Mouse (Mus musculus) layer of hippocampus, adult 9-11 months (tissue): ENCODE results near the gene Cnot4.
"Not testable (repeated sequence)": the region's sequence is repeated elsewhere in the genome, so short reads cannot be mapped to it uniquely, and the experiment has no call there.

ENCODE experiments used
- DNase-seq: peaks from one replicate; pipeline ENCODE4 v3.0.0; 2022

Cnot4 gene

GRCm38 (mm10) chr6:35133579-35134488 is at the start of gene Cnot4:
Cnot4 (minus strand) TSS chr6:35133724.
- DNase-seq, result peak; percentile 99

GRCm38 (mm10) chr6:35179299-35179698 is 45.8 kb upstream of the Cnot4 start:
- DNase-seq, result not testable (repeated sequence)

DNA sequence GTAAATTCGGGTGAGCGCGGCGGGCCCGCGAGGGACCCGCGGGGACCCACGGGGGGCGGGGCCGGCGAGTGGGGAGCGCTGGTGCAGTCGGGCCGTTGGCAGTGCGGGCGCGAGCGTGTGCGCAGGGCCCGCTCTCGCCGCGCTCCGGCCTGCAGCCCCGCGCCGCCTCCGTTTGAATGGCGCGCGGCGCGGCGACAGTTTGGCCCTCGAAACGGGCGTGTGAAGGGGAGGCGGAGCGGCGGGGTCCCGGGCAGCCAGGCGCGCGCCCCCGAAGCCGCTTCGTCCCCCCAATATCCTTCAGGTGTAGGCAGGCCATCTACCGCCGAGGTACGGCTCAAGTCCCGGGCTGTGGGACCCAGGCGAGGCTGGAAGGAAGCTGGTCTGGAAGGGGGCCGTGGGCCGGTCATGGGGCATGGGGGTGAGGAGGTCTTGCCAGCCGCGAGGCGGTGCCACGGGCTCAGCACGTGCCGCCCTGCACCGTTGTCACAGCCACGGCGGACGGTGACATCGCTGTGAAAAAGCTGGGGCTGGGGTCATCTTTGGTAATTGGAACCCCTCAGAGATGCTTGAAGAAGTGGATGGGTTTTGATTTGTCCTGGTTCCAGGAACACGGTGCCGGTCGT is 44.2 kb upstream of the Cnot4 start:
- no peak for DNase-seq

- DNase-seq, result peak; percentile 83
Measured at GRCm38 (mm10) chr6:35176979-35177649, 43.6 kb upstream of the Cnot4 start, which contains the start of gene Nup205. Nup205 (plus strand) TSS chr6:35177421.

DNA sequence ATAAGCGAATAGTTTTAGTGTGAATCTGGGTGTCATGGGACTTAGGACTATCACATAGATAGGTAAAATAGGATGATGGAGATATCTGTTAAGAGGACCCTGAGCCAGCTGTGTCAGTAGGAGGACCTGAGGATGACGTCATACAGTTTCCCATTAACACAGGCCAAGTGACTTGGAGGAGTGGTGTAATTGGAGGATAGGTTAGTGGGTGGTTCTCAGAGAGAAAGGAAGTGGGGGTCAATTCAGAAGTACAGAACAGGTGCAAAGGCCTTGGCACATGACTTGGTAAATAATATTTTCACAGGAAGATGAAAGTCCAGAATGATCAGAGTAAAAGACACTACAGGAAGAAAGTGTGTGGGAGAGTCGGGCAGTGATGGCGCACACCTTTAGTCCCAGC is 39.7 kb upstream of the Cnot4 start:
- DNase-seq, result no peak

DNA sequence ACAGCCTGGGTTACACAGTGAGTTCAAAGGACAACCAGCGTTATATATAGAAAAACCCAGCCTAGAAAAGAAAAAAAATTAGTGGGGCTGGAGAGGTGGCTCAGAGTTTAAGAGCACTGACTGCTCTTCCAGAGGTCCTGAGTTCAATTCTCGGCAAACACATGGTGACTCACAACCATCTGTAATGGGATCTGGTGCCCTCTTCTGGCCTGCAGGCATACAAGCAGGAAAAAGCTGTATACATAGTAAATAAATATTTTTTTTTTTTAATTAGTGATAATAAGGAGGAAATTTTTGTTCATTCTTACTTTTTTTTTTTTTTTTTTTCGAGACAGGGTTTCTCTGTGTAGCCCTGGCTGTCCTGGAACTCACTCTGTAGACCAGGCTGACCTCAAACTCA is 38.5 kb upstream of the Cnot4 start:
- not testable (repeated sequence) for DNase-seq

- DNase-seq, result no peak
Measured at GRCm38 (mm10) chr6:35169250-35169649, 35.7 kb upstream of the Cnot4 start.

GRCm38 (mm10) chr6:35154540-35154939 is 21.0 kb upstream of the Cnot4 start:
- no peak for DNase-seq

DNA sequence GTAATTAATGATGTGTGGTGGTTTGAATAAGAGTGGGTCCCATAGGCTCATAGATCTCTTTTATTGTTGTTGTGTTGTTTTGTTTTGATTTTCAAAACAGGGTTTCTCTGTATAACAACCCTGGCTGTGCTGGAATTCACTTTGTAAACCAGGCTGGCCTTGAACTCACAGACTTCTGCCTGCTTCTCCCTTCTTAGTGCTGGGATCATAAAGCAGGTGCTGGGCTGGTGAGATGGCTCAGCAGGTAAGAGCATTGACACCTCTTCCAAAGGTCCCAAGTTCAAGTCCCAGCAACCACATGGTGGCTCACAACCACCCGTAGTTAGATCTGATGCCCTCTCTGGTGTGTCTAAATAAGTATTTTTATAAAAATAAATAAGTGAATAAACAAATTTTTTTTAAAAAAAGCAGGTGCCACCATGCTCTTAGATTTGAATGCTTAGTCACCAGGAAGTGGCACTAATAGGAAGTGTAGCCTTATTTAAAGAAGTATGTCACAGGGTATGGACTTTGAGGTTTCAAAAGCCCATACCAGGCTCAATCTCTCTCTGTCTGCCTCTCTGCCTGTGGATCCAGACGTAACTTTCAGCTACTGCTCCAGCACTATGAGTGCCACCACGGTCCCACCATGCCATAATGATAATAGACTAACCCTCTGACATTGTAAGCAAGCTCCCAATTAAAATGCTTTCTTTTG is 14.3 kb upstream of the Cnot4 start:
- DNase-seq, result no peak

DNA sequence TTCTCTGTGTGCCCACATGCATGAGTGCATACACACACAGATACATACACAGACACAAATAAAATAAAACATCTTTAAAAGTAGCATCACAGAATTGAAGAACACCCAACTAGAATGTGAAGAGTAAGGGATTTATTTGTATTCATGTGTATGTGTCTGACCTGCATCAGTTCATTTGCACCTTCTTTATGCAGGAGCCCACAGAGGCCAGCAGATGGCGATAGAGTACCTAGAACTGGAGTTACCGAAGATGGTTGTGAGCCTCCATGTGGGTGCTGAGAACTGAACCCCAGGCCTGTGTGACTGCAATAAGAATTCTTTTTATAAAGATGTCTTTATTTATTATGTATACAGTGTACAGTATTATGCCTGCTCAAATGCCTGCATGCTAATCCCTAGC is 12.0 kb upstream of the Cnot4 start:
- no peak for DNase-seq

DNA sequence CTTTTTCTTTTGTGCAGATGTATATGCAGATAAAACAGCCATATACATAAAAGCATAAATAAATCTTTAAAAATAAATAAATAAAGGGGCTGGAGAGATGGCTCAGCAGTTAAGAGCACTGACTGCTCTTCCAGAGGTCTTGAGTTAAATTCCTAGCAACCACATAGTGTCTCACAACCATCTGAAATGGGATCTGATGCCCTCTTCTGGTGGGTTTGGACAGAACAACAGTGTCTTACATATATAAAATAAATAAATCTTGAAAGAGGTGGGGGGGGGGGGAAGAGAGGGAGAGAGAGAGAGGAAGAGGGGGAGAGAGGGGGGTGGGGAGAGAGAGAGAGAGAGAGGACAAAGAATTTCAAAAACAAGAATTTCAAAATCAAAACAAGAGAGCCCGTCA is 6.8 kb upstream of the Cnot4 start:
- no peak for DNase-seq

DNA sequence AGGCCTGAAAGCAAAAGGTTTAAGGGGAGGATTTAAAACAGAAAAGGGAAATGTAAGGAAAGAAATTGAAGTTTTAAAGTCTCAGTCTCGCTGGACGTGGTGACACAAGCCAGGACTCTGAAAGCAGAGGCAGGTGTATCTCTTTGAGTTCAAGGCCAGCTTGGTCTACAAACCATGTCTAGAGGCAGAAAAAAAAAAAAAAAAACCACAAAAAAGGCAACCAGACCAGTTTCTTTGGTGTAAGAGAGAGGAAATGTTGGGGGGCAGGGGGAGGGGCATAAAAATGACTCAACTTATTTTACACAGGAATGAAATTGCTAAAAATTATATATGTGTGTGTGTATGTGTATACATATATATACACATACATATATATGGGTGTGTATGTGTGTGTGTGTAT is 1.3 kb upstream of the Cnot4 start:
- no peak for DNase-seq

DNA sequence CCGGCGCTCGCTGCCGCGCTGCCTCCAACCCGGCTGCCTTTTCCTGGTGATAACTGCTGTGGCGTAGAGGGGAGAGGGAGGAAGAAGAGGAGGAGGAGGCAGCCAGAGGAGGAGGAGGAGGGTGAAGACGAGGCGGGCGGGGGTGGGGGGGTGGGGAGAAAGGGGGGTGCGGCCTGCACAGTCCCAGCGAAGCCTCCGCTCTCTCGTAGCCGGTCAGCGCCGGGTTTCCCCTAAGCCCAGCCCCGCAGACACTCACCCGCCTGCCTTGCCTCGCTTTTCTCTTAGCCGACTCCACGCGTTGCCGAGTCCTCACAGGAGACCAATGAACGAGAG is 312 bp downstream of the Cnot4 start:
- DNase-seq, result no peak

DNA sequence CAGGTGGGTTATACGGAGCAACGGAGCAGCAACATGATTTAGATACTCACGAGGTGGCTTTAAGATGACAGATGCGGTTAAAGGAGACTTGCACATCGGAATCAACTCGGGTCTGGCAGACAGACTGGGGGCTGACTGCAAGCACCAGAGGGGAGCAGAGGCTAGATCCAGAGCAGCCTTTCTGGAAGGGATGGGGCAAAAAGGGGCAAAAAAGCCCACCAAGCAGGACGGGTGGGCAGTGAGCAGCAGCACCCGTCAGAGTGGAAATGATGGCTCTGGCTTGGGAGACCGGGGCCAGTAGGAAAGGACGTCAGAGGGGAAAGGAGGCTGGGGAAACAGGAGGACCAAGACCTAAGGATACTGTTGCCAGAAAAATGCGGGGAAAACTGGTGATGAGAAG is 718 bp downstream of the Cnot4 start:
- no peak for DNase-seq

DNA sequence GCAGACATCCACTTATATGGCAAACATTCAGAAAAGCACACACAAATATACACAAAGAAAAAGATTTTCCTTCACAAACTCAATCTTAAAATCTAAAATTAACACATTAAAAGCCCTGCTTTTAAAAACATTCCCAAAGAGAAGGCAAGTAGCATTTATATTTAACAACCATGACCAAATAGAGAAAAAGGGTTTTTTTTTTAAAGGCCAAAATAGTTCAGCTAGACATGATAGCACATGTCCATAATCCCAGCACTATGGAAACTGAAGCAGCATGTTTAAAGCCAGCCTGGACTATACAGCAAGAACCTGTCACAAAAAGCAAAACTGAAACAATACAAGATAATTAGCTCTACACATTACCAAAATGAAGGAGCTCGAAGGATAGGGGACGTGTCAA is 11.0 kb downstream of the Cnot4 start:
- DNase-seq, result no peak

DNA sequence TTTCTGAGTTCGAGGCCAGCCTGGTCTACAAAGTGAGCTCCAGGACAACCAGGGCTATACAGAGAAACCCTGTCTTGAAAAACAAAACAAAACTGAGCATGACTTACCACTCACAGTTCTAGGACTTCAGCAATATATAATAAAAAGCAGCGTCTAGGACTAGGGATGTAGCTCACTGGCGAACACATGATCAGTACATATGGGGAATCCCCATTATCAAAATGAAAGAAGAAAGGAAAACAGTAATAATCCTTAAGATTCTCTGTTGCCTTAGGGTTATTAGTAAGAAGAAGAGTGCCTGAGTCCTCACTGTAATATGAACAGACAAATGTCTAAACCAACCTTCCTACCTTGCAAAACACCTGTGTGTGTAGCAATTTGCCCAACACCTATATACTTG is 11.6 kb downstream of the Cnot4 start:
- DNase-seq, result no peak

- DNase-seq, result no peak
Measured at GRCm38 (mm10) chr6:35102457-35102856, 31.1 kb downstream of the Cnot4 start.

DNA sequence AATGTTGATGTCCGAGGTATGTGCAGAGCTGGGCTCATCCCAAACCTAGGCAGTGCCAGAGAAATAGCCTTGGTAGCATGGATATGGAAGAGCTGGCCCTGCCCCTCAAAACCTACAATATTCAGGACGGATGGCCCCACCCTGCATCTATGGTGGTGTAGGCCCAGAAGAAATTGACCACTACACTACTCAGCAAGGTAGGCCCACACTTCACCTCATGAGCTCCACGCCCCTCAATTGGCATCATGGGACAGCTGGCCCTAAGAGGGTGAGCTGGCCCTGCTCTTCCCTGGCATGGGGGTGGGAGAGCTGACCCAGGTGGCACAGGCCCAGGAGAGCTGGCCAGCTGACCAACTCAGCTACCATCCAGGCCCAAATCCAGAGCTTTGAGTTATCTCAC is 48.6 kb downstream of the Cnot4 start:
- no peak for DNase-seq

GRCm38 (mm10) chr6:35075148-35075547 is 58.4 kb downstream of the Cnot4 start:
- DNase-seq, result no peak

DNA sequence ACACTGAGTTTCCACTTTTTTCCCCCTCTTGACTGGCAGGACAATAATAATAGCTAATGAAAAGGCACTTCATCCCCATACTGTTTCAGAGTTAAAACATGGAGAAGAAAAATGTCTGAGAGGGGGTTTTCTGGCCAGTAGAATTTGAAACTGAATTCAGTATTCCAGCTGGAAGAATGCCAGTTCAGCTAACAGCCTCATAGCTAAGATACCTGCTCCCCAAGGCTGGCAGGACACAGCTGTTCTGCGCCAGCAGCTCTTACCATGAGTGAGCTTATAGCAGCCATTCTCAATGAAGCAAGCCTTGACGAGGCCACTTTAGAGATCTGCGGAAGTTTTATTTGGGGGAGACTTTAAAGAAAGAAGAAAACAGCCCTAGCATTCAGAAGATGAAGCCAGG is 62.3 kb downstream of the Cnot4 start:
- DNase-seq, result no peak

GRCm38 (mm10) chr6:35062446-35062845 is 71.1 kb downstream of the Cnot4 start:
- no peak for DNase-seq

DNA sequence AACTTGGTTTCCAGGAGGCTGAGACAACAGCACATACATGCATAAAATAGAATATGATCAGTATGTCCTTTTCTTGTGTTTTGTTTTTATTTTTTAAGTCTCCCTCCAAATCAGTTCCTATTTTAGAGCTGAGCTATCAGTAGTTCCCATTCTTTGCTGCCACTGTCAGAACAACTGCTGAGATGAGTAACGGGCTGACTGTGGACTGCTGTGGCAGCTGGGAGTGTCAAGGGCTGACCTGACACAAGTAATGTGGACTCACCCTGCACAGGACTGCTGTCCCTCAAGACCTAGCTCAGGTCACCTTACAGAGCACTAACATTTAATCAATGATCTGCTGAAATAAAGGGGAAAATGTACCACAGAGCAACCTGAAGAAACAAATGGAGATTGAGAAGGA is 90.4 kb downstream of the Cnot4 start:
- DNase-seq, result no peak

DNA sequence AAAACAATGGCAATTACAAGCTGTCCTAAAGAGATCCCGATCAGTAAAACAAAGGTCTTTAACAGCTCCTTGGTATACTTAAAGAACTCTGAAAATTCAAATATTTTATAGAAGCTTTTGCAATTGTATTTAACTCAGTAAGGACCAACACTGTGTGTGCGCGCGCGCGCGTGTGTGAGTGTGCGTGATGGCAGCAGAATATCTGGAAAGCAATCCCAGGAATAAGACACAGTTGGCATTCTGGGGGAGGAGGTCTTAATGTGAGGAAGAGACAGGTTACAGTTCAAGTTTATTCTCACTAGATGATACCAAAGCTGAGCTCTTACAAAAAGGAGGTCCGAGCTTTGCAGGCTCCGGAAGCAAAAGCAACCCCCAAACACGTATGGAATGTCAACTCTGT is 100.2 kb downstream of the Cnot4 start:
- no peak for DNase-seq
